Mouse (Mus musculus) left cerebral cortex, adult 9 months (tissue): ENCODE results near the gene Cntnap1.
A peak's percentile ranks its signal among the peaks of the same experiment; 100 is the strongest.

Experiments used
- DNase-seq, 2 experiments: peaks; one replicate each; pipeline ENCODE4 v3.0.0; 2022; ENCODE audit warnings: low spot score in 2 of 2

The Cntnap1 gene

DNA sequence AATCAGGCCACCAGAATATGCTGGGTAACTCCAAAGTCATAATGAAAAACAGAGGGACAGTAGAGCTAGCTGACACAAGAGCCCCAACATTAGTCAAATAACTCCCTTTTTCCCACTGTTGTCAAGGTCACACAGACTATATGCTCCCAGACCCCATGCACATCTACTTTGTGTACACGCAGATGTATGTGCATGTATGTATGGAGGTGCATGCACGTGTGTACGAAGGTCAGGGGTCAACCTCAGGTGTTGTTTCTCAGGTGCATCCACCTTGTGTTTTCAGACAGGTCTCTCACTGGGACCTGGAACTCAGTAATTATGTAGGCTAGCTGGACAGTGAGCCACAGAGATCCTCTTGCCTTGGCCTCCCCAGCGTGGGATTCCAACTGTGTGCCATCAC is 15.1 kb downstream of the Cntnap1 start:
- no peak for DNase-seq

DNA sequence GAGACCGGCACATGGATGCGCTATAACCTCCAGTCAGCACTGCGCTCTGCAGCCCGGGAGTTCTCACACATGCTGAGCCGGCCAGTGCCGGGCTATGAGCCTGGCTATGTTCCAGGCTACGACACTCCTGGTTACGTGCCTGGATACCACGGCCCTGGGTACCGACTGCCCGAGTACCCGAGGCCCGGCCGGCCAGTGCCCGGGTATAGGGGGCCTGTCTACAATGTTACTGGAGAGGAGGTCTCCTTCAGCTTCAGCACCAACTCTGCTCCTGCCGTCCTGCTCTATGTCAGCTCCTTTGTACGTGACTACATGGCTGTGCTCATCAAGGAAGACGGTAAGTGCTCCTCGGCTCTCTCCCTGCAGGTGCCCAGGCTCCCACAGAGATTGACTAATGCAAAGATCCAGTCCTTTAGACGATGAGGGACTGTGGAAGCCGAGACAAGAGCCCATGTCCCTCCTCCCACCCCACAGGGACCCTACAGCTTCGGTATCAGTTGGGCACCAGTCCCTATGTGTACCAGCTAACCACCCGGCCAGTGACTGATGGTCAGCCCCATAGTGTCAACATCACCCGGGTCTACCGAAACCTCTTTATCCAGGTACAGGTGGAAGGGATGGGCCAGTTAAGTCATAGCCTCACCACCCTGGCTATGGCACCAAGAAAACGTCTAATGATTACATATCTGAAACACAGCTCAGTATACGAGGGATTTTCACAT is 16.4 kb downstream of the Cntnap1 start:
- no peak for DNase-seq

DNA sequence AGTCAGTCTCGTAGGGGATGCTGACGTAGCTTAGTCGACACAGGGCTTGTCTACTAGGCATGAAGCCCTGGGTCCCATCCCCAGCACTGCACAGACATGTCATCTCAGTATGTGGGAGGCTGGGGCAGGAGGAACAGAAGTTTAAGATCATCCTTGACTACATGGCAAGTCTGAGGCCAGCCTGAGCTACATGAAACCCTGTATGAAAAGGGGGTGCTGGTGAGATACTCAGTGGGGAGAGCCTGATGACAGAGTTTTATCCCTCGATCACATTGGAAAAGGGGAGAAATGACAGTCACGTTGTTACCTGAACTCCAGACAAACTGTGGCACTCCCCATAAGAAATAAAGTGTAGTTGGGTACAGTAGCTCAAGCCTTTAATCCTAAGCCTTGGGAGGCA is 17.2 kb downstream of the Cntnap1 start:
- no peak for DNase-seq

DNA sequence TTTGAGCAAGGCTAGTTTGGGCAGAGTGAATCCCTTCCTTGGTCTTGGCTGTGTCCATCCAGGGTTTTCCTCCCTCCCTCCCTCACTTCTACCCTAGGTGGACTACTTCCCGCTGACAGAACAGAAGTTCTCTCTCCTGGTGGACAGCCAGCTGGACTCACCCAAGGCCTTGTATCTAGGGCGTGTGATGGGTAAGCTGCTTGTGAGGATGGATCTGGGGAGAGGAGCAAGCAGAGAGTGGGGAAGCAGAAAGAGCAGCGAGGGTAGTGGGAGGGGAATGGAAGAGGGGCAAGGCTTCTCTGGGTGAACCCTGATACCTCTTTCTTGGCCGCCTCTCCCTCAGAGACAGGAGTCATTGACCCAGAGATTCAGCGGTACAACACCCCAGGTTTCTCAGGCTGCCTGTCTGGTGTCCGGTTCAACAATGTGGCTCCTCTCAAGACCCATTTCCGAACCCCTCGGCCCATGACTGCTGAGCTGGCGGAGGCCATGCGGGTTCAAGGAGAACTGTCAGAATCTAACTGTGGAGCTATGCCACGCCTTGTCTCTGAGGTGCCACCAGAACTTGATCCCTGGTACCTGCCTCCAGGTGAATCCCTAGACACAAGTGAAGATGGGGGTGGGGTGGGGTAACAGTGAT is 18.0 kb downstream of the Cntnap1 start:
- no peak for DNase-seq

DNA sequence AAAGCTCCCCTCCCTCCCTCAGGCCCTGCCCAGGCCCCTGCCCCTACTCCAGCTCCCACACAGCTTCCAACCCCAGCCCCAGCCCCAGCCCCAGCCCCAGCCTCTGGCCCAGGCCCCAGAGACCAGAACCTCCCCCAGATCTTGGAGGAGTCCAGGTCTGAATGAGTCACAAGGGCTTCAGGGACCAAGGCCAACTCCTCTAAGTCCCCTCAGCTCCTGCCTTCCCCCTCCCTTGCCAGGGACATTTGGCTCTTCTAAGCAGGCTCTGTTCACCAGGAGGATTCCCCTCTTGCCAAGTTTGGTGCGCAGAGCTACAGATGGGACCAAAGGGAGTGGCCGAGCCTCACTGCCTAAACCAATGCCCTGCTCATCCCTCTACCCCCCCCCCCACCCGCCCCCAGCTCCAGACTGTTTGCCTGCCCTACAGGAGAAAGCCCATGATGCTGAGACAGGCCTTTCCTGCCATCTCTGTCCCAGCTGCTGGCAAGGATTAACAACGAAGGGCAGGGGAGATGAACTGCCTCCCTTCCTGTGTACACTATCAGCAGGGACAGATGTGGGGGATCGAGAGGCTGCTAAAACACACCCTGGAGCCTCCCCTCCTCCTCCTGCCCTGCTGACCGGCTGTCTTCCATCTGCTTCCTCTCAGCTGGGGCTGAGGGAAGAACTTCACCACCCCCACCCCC is 19.3 kb downstream of the Cntnap1 start:
- peak in 1 of 2 experiments; percentile 63 for DNase-seq

DNA sequence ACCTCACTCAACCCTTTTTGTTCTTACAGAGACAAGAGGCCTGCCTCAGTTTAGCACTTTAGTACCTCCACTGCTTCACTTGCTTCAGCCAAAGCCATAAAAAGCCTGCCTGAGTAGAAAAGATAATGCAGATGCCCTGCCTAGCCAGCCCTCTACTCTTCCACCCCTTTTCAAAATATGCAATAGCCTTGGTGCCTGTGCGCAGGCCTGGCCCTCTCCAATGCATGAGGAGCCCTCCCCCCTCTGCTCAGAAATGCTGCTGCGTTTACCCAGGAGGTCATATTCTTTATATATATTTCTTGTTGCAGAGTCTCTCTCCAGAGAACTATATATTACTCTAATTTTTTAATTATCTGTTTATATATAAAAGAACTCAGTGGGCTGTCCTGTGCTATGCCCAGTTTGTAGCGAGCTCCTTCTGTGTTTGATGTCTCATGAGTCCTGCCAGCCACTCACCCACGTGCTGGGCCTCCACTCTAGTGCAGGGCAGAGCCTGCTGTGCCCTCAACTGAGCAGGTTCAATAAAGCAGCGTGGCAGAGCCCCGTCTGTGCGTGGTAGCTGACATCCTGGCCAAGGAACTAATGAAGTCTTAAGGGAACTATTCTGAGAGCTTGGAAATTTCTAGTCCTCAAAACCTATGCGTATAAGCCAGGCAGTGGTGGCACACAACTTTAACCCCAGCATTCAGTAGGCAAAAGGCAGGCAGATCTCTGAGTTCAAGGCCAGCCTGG is 20.0 kb downstream of the Cntnap1 start:
- DNase-seq: no peak

DNA sequence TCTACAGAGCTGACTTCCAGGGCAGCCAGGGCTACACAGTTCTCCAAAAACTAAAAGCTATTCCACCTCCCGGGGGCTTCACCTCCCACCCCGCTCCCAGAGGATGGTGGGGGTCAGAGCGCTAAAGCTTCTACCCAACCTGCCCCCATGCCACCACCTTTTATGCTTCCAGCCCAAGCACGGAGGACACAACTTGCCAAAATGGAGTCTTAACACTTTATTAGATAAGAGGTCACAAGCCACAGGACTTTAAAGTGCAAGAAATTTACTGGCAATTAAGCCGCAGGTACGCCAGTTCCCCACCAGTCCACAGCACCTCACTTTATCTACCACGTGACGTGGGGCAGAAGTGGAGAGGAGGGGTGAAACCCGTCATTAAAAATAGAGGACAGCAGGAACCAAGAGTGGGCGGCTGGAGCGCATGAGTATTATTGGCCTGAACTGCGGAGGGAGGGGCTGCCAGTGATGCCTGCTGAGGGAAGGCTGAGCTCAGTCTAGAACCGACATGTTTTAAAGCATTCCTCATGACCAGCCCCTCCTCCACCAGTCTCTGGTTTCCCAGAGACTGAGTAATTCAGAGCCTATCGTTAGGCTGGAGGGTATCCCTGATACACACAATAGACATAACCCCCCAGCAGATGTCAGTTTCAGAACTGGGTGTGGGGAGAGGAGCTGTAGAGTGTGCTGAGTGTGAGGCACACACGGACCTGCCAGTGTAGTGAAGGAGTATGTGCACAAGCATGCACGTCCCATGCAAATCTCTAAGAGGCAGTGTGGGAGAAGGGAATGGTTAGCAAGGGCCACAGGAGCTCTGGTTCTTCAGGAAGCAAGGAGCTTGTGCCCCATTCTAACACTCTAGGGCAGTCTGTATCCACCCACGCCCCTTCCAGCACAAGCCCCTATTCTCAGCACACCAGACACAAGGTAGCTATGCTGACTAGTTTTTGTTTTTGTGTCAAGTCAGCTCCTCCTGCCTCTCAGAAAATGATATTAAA is 20.9 kb downstream of the Cntnap1 start:
- DNase-seq: peak in 1 of 2 experiments; percentile 15

DNA sequence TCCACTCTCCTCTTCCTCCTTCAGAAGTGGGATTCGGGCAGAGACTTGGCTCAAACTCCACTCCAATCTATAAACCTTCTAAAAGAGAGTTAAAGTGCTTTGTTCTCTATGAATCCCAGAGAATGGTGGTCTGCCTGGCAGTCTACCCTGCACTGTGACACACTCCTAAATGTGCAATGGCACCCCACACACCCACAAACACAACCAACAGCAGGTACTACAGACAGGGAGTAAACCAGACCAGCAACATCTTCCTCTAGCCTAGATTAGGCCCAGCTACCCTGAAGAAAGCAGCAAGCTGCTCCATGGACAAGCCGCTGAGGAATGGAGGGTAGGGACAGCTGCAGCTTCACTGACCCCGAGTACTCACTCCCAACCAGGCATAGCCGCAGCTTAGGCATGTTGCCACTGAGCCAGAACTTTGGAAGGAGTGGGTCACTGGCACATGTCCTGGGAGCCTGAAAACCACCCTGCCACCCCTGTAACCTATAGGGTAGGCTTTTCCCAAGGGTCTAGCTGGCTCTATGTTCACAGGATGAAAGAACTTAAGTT is 21.7 kb downstream of the Cntnap1 start:
- no peak for DNase-seq

DNA sequence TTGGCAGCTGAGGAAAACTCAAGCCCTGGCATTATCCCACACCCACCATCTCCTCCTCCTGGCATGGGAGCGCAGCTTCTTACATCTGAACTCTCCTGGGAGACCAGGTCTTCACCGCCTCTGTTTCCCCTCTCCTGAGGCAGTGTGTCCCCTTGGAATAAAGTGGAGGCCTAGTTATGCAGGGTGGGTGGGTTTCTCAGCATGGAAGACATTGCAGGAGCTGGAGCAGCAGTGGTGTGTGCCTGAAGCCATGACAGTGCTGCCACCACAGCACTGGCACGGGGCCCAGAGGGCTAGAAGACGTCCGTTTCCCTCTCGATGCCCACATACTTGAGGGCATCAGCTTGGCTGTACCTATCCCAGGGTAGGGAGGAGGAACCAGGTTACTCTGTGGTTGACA is 22.3 kb downstream of the Cntnap1 start:
- DNase-seq: no peak

DNA sequence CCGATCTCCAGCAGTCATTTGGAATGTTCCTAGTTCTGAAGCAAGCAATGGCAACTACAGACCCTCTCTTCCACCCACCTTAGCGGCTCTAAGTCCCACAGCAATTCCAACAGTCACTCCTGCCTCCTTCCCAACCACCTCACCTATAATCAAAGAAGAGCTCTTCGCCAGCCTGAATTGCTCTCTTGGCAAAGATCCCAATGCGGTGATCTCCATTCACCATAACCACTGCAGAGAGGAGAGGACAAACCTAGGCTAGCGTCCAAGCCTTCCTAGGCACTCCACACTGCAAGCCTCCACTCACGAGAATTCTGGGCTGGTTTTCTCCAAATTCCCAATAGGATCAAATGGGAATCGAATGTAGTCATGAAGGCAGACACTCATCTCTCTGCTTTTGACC is 22.8 kb downstream of the Cntnap1 start:
- no peak for DNase-seq

DNA sequence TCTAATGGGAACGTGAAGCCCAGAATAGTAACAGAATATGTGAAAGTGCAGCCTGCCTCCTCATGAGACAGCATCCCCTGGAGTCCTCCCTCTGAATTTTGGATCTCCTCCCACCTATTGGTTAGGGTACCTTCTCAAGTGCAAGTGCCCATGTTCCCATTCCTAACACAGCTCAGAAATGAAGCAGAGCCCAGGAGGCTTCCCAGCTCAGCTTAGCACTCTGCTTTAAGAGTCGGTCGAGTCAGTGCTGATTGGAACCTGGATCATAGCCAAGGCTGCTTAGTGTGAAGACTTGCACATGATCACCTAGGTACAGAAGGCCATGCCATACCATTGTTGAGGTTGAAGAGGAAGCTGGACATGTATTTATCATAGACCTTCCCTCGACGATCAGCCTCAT is 23.8 kb downstream of the Cntnap1 start:
- no peak for DNase-seq

DNA sequence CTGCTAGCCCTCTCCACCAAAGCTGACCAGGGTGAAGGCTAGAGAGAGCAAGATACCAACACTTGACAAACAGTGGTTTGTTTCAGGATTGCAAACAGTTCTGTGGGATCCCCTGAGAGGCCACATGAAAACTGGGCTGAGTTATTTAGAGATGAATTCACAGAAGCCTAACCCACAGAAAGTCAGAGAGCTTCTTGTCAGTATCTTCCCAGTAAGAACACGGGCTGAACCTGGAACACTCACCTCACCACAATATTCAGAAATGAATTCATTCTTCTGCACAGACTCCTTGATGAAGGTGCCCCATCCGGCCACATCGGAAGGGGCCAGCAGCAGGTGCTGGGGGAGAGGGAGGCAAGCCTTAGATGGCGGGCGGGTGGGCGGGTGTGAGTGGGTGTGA is 24.3 kb downstream of the Cntnap1 start:
- no peak for DNase-seq

DNA sequence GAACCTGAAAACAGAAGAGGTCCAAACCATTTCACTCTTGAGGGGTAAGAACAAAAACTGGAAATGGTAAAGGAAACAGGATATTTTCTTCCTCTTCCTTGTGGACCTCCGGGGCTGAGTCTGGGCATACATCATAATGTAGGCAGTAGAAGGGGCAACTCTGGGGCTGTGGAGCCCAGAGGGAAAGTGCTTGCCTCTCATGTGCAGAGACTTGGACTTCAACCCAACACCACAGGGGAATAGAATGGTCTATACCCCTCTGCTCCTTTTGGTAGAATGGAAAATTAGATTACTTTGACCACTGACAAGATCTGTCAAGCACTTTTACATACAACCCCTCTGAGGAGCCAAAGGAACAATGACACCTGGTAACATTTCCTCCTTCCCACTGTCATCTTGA is 24.8 kb downstream of the Cntnap1 start:
- DNase-seq: no peak

DNA sequence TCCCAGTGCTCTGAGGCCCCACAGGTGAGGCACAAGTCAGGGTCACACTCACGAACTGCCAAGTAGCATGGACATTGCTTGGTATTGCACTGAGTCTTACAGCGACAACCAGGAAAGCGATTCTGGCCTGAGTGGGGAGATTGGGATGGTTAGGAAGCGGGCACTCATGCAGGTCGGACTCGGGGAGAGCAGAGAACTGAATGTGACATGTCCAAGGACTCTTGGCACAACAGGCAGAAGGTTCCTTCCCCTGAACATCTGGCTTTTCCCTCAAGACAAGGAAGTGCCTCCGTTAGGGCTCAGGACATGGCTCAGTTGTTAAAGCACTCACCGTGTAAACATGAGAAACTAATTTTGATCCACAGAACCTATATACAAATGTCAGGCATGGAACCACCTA is 25.2 kb downstream of the Cntnap1 start:
- no peak for DNase-seq

DNA sequence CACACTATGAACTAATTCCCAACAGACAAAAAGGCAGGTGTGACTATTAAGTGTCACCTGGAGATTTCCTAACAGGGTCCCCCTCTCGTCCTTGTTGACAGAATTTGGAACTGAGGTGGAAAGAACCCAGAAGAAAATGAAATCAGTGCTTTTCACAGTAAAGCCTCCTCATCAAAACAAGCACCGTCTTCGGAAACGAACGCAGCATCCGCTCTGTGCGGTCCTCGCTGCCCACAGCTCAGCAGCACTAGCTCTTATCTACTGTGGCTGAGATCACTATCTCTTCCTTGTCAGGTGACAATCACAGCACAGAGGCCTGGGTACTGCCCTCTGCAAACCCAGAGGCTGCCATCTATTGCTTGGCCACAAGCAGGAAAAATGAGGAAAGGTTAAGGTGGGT is 25.9 kb downstream of the Cntnap1 start:
- no peak for DNase-seq

DNA sequence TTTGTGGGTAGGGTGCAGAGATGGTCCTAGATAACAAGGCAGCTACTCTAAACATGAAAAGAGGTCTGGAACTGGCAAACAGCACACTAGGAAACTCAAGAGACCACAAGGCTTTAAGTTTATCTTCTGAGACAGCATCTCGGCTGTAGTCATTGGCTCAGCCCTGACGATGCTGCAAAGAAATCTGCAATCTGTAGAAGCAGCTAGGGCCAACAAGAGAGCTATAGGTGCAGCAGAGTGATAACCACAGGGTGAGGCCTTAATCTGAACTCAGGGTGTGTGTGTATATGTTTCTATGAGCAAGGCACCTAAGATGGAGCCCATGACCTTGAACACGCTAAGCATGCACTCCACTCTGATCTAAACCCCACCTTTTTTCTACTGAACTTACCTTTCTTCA is 29.2 kb downstream of the Cntnap1 start:
- DNase-seq: no peak

DNA sequence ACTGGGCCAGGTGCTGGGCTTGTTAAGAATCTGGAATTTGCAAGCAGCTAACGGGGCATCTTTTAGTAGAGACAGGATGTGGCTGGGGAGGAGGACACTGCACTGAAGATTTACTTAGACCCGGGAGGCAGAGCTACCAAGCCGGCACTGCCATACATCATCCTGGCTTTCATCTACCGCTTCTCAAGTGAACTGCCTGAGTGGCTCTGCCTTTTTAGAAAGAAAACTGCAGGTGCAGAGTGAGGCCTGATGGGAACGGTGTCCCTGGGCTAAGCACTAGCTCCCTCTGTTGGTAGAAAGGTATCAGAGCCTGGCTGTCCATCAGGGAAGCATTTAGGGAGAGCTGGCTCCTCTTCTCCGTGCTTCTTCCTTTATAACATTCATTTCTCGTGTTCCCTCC is 30.7 kb downstream of the Cntnap1 start:
- DNase-seq: peak in 1 of 2 experiments; percentile 69

DNA sequence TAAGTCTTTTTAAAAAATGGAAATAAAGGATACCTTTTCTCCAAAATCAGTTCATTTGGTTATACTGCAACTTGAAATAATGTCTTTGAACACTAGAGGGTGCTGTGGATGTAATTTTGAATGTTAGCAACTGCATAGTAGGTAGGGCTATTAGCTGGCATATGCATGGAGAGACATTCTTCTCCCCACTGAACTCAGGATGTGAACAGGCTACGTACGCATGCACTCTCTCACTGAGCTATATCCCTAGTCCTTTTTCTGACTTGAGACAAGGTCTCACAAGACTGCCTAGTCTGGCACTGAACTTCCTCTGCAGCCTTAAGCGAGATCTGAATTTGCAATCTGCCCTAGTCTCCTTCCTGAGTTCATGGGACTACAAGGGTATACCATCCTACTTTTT is 41.6 kb downstream of the Cntnap1 start:
- DNase-seq: peak in 1 of 2 experiments; percentile 47

DNA sequence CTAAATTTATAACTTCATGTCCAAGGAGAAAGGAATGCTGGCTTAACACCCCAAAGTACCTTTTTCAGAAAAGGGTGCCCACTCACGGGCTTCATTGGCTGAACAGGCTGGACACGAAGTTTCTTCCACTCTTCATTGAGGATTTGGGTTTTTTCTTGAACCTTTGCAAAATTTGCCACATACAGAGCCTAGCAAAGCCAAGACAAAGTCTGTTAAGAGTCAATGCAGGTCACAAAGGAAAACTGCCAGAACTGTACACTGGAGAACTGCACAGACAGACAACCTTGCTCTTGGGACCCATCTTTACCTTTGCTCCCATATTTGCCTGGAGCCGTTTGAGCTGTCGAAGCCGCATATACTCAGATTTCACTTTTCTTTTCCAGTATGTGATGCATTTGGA is 46.6 kb downstream of the Cntnap1 start:
- no peak for DNase-seq

DNA sequence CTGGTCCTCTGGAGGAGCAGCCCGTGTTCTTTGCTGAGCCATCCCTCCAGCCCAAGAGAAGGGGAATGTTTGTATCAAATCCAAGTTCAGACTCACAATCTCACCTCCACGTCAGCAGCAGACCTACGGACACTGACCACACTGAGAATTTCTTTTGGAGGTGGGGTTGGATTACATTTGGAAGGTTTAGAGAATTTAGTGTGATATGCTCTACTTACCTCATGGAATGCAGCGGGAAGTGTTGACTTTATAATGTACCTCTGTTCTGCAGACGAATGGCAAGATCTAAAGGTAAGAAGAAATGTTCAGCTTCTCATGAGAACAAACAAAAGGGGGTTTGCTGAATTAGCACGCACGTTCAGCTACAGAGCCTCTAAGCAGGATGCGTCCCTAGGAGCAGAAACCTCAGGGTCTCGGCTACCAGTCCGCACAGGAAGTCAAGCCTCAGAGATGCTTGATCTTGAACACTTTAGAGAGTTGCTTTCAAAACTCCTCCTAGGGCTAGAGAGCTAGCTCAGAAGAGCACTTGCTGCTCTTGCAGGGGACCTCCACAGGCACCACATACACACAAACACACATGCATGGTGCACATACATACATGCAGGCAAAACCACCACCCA is 48.2 kb downstream of the Cntnap1 start:
- DNase-seq: no peak
